Mouse (Mus musculus): ENCODE results near the gene L1cam. TPM values are rescaled to one million over a fixed set of nuclear protein-coding genes. Genes with fewer than 3 reads are reported as not detected.

L1cam gene
- polyA plus RNA-seq, 1 experiment from 2014 or later: 2.3 TPM

GRCm38 (mm10) chrX:73805814-73806213 lies 90.1 kb downstream of the L1cam start:
- no peak for DNase-seq (ENCODE audit: low spot score)
- no peak overlapping the region for H3K27ac ChIP-seq
- H3K27me3 ChIP-seq (ENCODE audit: insufficient read depth, poor library complexity, severe bottlenecking): no peaks in the 10 kb centered on the region
- WGBS: 67% methylated on average over 1 of the region's 1 CpGs
- no peak overlapping the region for H3K4me3 ChIP-seq
- no peaks in the 10 kb centered on the region for H3K4me1 ChIP-seq
- no peaks in the 10 kb centered on the region for H3K36me3 ChIP-seq
- H3K9me3 ChIP-seq: no peaks in the 10 kb centered on the region

Other genes with a start within 250 kb of the L1cam start
- 7.3 and 8.0 TPM in 2 replicates for gene Pnck, start 236.0 kb downstream of the L1cam start, polyA plus RNA-seq (2016; fragmentation: Nextera tagmentation; extraction: Ambion mirVana)
- 5.8 and 6.2 TPM in 2 replicates for gene Slc6a8, start 223.0 kb downstream of the L1cam start, polyA plus RNA-seq (2016; fragmentation: Nextera tagmentation; extraction: Ambion mirVana)
- gene Bcap31, start 179.9 kb downstream of the L1cam start, polyA plus RNA-seq (2016; fragmentation: Nextera tagmentation; extraction: Ambion mirVana): 178 and 211 TPM in 2 replicates
- gene Abcd1, start 179.5 kb downstream of the L1cam start, polyA plus RNA-seq (2016; fragmentation: Nextera tagmentation; extraction: Ambion mirVana): 9.8 and 11.7 TPM in 2 replicates
- gene Plxnb3, start 139.0 kb downstream of the L1cam start, polyA plus RNA-seq (2016; fragmentation: Nextera tagmentation; extraction: Ambion mirVana): 0.13 and 0.46 TPM in 2 replicates
- 39.2 and 81.4 TPM in 2 replicates for gene Srpk3, start 121.7 kb downstream of the L1cam start, polyA plus RNA-seq (2016; fragmentation: Nextera tagmentation; extraction: Ambion mirVana)
- 219 and 264 TPM in 2 replicates for gene Idh3g, start 109.2 kb downstream of the L1cam start, polyA plus RNA-seq (2016; fragmentation: Nextera tagmentation; extraction: Ambion mirVana)
- gene Ssr4, start 109.1 kb downstream of the L1cam start, polyA plus RNA-seq (2016; fragmentation: Nextera tagmentation; extraction: Ambion mirVana): 156 and 158 TPM in 2 replicates
- gene Pdzd4, start 71.1 kb downstream of the L1cam start, polyA plus RNA-seq (2016; fragmentation: Nextera tagmentation; extraction: Ambion mirVana): 0.32 and 0.38 TPM in 2 replicates
- not detected in 2 replicates for gene Avpr2, start 4.0 kb downstream of the L1cam start, polyA plus RNA-seq (2016; fragmentation: Nextera tagmentation; extraction: Ambion mirVana)
- gene Arhgap4, start 25.8 kb upstream of the L1cam start, polyA plus RNA-seq (2016; fragmentation: Nextera tagmentation; extraction: Ambion mirVana): 1.3 and 3.0 TPM in 2 replicates
- gene Naa10, start 25.8 kb upstream of the L1cam start, polyA plus RNA-seq (2016; fragmentation: Nextera tagmentation; extraction: Ambion mirVana): 124 and 146 TPM in 2 replicates
- 43.1 and 58.2 TPM in 2 replicates for gene Renbp, start 34.7 kb upstream of the L1cam start, polyA plus RNA-seq (2016; fragmentation: Nextera tagmentation; extraction: Ambion mirVana)
- gene Hcfc1, start 70.3 kb upstream of the L1cam start, polyA plus RNA-seq (2016; fragmentation: Nextera tagmentation; extraction: Ambion mirVana): 49.5 and 56.8 TPM in 2 replicates
- gene Irak1, start 127.8 kb upstream of the L1cam start, polyA plus RNA-seq (2016; fragmentation: Nextera tagmentation; extraction: Ambion mirVana): 59.3 and 60.8 TPM in 2 replicates
- not detected in 2 replicates for gene Opn1mw, start 231.4 kb upstream of the L1cam start, polyA plus RNA-seq (2016; fragmentation: Nextera tagmentation; extraction: Ambion mirVana)
- 11.3 and 13.1 TPM in 2 replicates for gene Mecp2, start 239.3 kb upstream of the L1cam start, polyA plus RNA-seq (2016; fragmentation: Nextera tagmentation; extraction: Ambion mirVana)